Comparison of ENCODE assay signal across 15 mouse cellular contexts in genomic region chr9:102922866-102923434, GRCm38 (mm10).
"Had no signal": no experiment of that assay in that cellular context is flagged by ENCODE, and none has a peak within 500 bp of the region (broad histone marks: within the 10 kb centered on the region; RNA-seq: fewer than 3 reads in every experiment).

No protein-coding gene starts in this region.

- DNase-seq: kidney, adult 18-20 months; kidney, adult 9 months; kidney, postnatal 14 days; kidney, postnatal 4 days; layer of hippocampus, adult 9-11 months; liver, embryonic 13.5 days; lung, adult 2 months; lung, postnatal 14 days; lung, postnatal 4 days; midbrain, embryonic 14.5 days; right cerebral cortex, postnatal 25 days; spleen, adult 18-20 months; thymus, adult 2 months; thymus, postnatal 14 days; thymus, postnatal 4 days had no signal
